Mouse (Mus musculus): Measurements from ENCODE around the gene 4930453N24Rik. TPM values are rescaled to one million over a fixed set of nuclear protein-coding genes. Genes with fewer than 3 reads are reported as not detected.

The 4930453N24Rik gene
- 111 TPM for polyA plus RNA-seq (2014; fragmentation: Illumina TruSeq; extraction: RNeasy Lipid Tissue Mini Kit (QIAGEN cat#74804))

DNA sequence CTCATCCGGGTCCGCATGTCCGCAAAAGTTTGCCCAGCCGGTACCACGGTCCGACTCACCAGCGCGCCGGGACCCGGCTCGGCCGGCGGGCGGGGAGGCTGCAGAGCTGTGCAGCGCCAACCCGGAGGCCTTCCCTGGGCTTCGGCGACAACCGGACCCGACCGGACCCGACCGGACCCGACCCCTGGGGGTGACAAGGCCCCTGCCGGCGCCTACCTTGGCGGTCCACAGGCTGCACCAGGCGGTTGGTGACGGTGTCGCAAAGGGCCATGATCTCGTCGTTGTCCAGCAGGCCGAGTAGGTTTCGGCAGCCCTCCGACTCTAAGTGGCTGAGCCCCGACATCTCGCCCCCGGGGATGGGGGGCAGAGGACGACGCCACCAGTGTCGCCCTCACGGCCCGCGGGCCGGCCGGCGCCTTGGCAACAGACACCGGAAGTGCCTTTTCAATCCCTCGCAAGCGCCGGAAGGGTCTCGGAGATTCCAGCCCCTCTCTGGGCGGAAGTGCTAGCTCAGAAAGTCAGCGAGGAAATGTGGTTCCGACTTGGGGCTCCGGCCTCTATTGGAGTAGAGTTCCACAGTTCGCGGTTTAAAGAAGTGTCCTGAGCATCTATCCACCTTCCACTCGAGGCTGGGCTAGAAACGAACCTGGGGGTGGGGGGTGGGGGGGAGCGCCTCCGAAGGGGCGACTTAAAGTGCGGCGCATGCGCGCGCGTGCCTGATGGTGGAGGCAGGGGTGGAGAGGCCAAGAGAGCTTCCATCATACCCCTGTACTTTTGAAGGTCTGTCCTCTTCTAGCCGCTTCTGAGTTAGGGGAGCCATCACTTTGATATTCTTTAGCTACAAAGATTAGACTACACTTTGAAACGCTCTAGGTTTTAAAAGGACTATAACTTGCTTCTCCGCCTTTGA, at the start of gene 4930453N24Rik:
TSS of gene 4930453N24Rik (minus strand) at position 641 of the 910 bp plus-strand sequence.

Other genes with a start within 250 kb of the 4930453N24Rik start
- not detected for gene Csnka2ip, start 168.8 kb downstream of the 4930453N24Rik start, polyA plus RNA-seq (2014; fragmentation: Illumina TruSeq; extraction: RNeasy Lipid Tissue Mini Kit (QIAGEN cat#74804))
- 95.9 TPM for gene Zfp654, start 80.5 kb upstream of the 4930453N24Rik start, polyA plus RNA-seq (2014; fragmentation: Illumina TruSeq; extraction: RNeasy Lipid Tissue Mini Kit (QIAGEN cat#74804))
- gene Cggbp1, start 80.8 kb upstream of the 4930453N24Rik start, polyA plus RNA-seq (2014; fragmentation: Illumina TruSeq; extraction: RNeasy Lipid Tissue Mini Kit (QIAGEN cat#74804)): 372 TPM